Mouse (Mus musculus) hematopoietic multipotent progenitor cell, adult 10-12 weeks (in vitro differentiated cells): Measurements from ENCODE around the gene Rhox12. TPM values are rescaled to one million over a fixed set of nuclear protein-coding genes. Genes with fewer than 3 reads are reported as not detected.

Experiments
- polyA plus RNA-seq: library from polyadenylated mRNA; stranded (reverse); fragments of >175 nt; gene quantifications from 2 replicates; pipeline ENCODE4 v1.2.3, GENCODE M21; 2012; ENCODE audit warnings: low replicate concordance

Gene Rhox12
- polyA plus RNA-seq: not detected in 2 replicates

DNA sequence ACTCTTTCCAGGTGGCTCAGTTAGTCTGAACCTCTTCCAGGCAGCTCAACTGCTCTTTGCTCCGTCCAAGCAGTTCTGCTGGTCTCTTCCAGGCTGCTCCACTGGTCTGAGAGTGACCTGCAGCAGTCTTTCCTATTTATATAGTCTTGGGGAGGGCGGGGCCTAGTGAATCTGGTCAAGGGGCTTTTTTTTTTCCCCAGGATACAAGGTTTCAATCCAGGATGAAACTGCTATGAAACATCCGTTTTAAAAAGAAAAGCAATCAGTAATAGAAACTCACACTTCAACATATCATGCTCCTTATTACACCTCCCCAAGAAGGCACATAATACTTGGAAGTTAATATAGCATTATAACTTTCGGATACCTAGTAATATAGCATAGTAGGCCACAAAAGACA is at the start of gene Rhox12:
Rhox12 (minus strand) TSS at position 101 of the 400 bp plus-strand sequence.

GRCm38 (mm10) chrX:38120982-38121381 is 10.3 kb upstream of the Rhox12 start, which contains the start of gene Rhox13:
Rhox13 (plus strand) TSS chrX:38121219.

GRCm38 (mm10) chrX:38085041-38085440 is 25.7 kb downstream of the Rhox12 start, which contains the start of gene Rhox11:
Rhox11 (minus strand) TSS chrX:38085141.

GRCm38 (mm10) chrX:38066175-38066574 is 44.5 kb downstream of the Rhox12 start, which contains the start of gene Rhox10:
Rhox10 (plus strand) TSS chrX:38066475.

Other genes with a start within 250 kb of the Rhox12 start
- not detected in 2 replicates for gene Rhox8, start 232.0 kb downstream of the Rhox12 start, polyA plus RNA-seq
- not detected in 2 replicates for gene Rhox7b, start 213.7 kb downstream of the Rhox12 start, polyA plus RNA-seq
- 0.07 TPM in 1 of 2 replicates, not detected in the other for gene Rhox9, start 209.1 kb downstream of the Rhox12 start, polyA plus RNA-seq
- not detected in 2 replicates for gene Btg1-ps1, start 92.1 kb downstream of the Rhox12 start, polyA plus RNA-seq
- gene Btg1-ps2, start 67.8 kb downstream of the Rhox12 start, polyA plus RNA-seq: not detected in 2 replicates
- not detected in 2 replicates for gene Rhox10, start 44.4 kb downstream of the Rhox12 start, polyA plus RNA-seq
- not detected in 2 replicates for gene Rhox11, start 25.8 kb downstream of the Rhox12 start, polyA plus RNA-seq
- not detected in 2 replicates for gene Rhox13, start 10.3 kb upstream of the Rhox12 start, polyA plus RNA-seq
- gene Zbtb33, start 78.9 kb upstream of the Rhox12 start, polyA plus RNA-seq: 3.6 and 4.1 TPM in 2 replicates
- 0.08 TPM in 1 of 2 replicates, not detected in the other for gene Tmem255a, start 141.5 kb upstream of the Rhox12 start, polyA plus RNA-seq
- gene Atp1b4, start 205.3 kb upstream of the Rhox12 start, polyA plus RNA-seq: not detected in 2 replicates